Mouse (Mus musculus) liver, embryonic 16.5 days (tissue): ENCODE data around the gene Gm13276. TPM values are rescaled to one million over a fixed set of nuclear protein-coding genes. Genes with fewer than 3 reads are reported as not detected.
"Not testable (repeated sequence)": the region's sequence is repeated elsewhere in the genome, so short reads cannot be mapped to it uniquely, and the experiment has no call there.

Experiments used
- ATAC-seq: fragments of 200-750 bp; cut with Nextera tagmentation; 2 replicates; pipeline ENCODE4 v1.8.0; 2017; ENCODE audit warnings: low read depth, mild to moderate bottlenecking, moderate number of reproducible peaks, moderate library complexity
- H3K27ac ChIP-seq: fragments of 300-500 bp; sonication (generic); 2 replicates; pipeline ENCODE4 v1.5.1; 2014; ENCODE audit warnings: mild to moderate bottlenecking, low read length
- H3K27me3 ChIP-seq: fragments of 300-500 bp; sonication (generic); 2 replicates; pipeline ENCODE4 v1.6.1; 2014; ENCODE audit warnings: low read depth, low read length, mixed read lengths; ENCODE audit not compliant: control insufficient read depth, insufficient read depth
- H3K36me3 ChIP-seq: fragments of 300-500 bp; sonication (generic); 2 replicates; pipeline ENCODE4 v1.6.1; 2014; ENCODE audit warnings: mild to moderate bottlenecking; ENCODE audit not compliant: control insufficient read depth, insufficient read depth
- H3K4me1 ChIP-seq: fragments of 300-500 bp; sonication (generic); 2 replicates; pipeline ENCODE4 v1.6.1; 2014; ENCODE audit warnings: low read depth, low read length, mixed read lengths; ENCODE audit not compliant: control insufficient read depth
- H3K4me2 ChIP-seq: fragments of 300-500 bp; sonication (generic); 2 replicates; pipeline ENCODE4 v1.6.1; 2014; ENCODE audit warnings: low read depth, low read length, mixed read lengths
- H3K4me3 ChIP-seq: fragments of 300-500 bp; sonication (generic); 2 replicates; pipeline ENCODE4 v1.5.1; 2014; ENCODE audit warnings: low read depth, mild to moderate bottlenecking, low read length
- H3K9ac ChIP-seq: fragments of 300-500 bp; sonication (generic); 2 replicates; pipeline ENCODE4 v1.6.1; 2014; ENCODE audit warnings: low read depth, low read length
- H3K9me3 ChIP-seq: fragments of 300-500 bp; sonication (generic); replicated peaks from 2 replicates; pipeline ENCODE4 v1.6.1; 2016; ENCODE audit warnings: low read length; ENCODE audit not compliant: control insufficient read depth
- WGBS: fragments of 180-500 bp; shearing (Covaris S2); extraction: QIAGEN DNeasy Blood & Tissue Kit; methylation state at CpG from one replicate; pipeline ENCODE4 v1.1.7; 2014; ENCODE audit not compliant: insufficient replicate concordance; 5-methylcytosine and 5-hydroxymethylcytosine counted together
- polyA plus RNA-seq: library from polyadenylated mRNA; unstranded; fragments of >200 nt; fragmentation: Nextera tagmentation; extraction: Ambion mirVana; gene quantifications from 2 replicates; pipeline ENCODE4 v1.2.1, GENCODE M21; 2015

The Gm13276 gene
- polyA plus RNA-seq = not detected in 2 replicates

DNA sequence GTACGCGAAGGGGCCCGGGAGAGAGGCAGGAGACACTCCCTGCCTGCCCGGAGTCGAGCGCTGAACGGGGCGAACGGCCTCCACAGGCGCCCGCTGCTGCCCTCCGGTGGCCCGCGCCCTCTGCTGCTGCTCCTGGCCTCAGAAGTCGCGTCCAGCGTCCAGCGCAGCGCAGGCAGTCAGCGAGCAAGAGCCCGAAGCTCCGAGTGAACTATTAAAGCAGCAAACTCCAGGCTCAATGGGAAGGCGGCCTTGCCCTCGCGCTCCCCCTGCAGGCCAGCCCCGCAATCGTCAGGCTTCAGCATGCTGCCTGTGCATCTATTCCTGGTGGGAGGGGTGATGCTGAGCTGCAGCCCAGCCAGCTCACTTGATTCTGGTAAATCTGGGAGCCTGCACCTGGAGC, at the start of gene Gm13276:
Gene Gm13276, plus strand, starts transcription at position 301 of the 400 bp plus-strand sequence.
- not testable (repeated sequence) for H3K4me3 ChIP-seq, H3K4me2 ChIP-seq, H3K36me3 ChIP-seq, H3K27me3 ChIP-seq, H3K9me3 ChIP-seq, H3K27ac ChIP-seq, H3K4me1 ChIP-seq, H3K9ac ChIP-seq, ATAC-seq
- no CpG with 5 or more reads among the region's 27 CpGs for WGBS

GRCm38 (mm10) chr4:88738480-88738879, 47.0 kb upstream of the Gm13276 start:
- Histone ChIP-seq H3K9ac (no peak overlapping the region), H3K36me3 (no peaks in the 10 kb centered on the region), H3K27ac (no peak overlapping the region), H3K4me2 (no peak overlapping the region), H3K9me3 (no peaks in the 10 kb centered on the region), H3K27me3 (0 out of 2 replicates have a peak, but pooled peaks cover 2% of the 10 kb centered on the region), H3K4me3 (no peak overlapping the region), H3K4me1 (no peaks in the 10 kb centered on the region)
- 0% methylated on average over 2 of the region's 2 CpGs for WGBS
- ATAC-seq = no peak

DNA sequence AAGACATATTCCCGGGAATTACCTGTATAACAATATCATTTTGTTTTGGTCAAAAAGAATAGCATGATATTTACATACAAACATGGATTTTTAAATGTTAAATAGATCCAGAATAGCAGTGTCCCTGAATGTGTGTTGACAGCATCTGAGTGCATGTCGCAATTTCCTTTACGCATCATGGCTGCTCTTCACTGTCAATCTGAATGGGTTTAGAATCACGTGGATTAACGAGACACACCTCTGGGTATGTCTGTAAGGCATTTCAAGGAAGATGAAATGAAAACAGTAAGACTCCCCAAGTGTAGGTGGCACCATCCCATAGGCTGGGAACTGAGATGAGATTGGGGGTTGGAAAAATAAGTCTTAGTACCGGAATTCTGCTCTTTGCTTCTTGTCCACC, 46.5 kb upstream of the Gm13276 start:
- Histone ChIP-seq H3K9ac (no peak overlapping the region), H3K4me3 (no peak overlapping the region), H3K9me3 (no peaks in the 10 kb centered on the region), H3K27ac (no peak overlapping the region), H3K27me3 (0 out of 2 replicates have a peak, but pooled peaks cover 2% of the 10 kb centered on the region), H3K4me1 (no peaks in the 10 kb centered on the region), H3K36me3 (no peaks in the 10 kb centered on the region), H3K4me2 (no peak overlapping the region)
- 62% methylated on average over 6 of the region's 6 CpGs for WGBS
- no peak for ATAC-seq

DNA sequence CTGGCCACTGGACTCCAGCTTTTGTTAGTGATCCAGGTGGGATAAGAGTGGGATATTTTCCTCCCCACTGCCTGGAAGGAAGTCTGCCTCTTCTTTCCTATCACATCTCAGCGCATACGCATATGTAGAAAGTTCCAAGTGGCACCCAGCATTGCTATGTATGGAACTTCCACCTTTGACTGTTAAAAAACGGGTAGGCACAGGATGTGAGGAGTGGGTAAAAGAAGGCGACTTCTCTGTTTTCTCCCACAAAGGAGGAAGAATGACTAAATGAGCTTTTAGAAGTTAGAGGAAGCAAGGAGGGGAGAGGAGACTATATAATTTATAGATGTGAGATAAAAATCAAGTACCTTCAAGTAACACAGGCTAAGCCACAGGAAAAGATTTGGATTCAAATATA, 44.1 kb upstream of the Gm13276 start:
- Histone ChIP-seq H3K36me3 (no peaks in the 10 kb centered on the region), H3K4me3 (no peak overlapping the region), H3K27me3 (0 out of 2 replicates have a peak, but pooled peaks cover 1% of the 10 kb centered on the region), H3K9me3 (no peaks in the 10 kb centered on the region), H3K9ac (no peak overlapping the region), H3K4me1 (no peaks in the 10 kb centered on the region), H3K4me2 (no peak overlapping the region), H3K27ac (no peak overlapping the region)
- no peak for ATAC-seq
- 27% methylated on average over 4 of the region's 4 CpGs for WGBS

DNA sequence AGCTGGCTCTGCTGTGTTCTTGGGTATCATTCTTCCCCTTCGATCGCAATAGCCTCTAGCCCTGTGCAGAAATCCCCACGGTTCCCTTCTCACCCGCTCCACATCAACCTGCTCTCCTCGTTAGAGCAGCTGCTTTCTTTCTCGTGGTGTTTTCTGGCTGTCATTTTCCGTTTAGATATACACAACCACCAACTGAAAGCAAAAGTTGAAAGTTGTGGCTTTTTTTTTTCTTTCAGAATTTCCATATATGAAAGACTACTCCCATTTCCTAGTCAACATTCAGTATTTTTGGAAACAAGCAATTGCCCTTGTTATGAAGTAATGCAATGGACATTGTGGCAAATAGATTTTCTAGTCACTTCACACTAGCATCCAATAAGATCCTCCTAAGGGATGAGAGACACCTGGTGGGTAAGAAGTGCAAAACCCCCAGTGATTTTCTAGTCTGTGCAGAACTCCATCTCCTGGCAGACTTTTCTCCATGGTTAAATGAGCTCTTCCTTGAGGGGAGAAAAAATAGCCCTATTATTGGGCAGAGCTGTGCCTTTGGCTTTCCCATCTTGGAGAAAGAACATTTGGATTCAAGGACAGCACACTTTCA, 42.6 kb upstream of the Gm13276 start:
- Histone ChIP-seq H3K9me3 (no peaks in the 10 kb centered on the region), H3K9ac (no peak overlapping the region), H3K36me3 (no peaks in the 10 kb centered on the region), H3K27ac (no peak overlapping the region), H3K4me2 (no peak overlapping the region), H3K4me3 (no peak overlapping the region), H3K4me1 (no peaks in the 10 kb centered on the region), H3K27me3 (no peaks in the 10 kb centered on the region)
- 42% methylated on average over 7 of the region's 7 CpGs for WGBS
- no peak for ATAC-seq

- H3K27ac ChIP-seq = no peak overlapping the region
- no peaks in the 10 kb centered on the region for H3K9me3 ChIP-seq
- H3K4me3 ChIP-seq = no peak overlapping the region
- 36% methylated on average over 3 of the region's 3 CpGs for WGBS
- no peaks in the 10 kb centered on the region for H3K4me1 ChIP-seq
- H3K9ac ChIP-seq = no peak overlapping the region
- no peak overlapping the region for H3K4me2 ChIP-seq
- no peaks in the 10 kb centered on the region for H3K36me3 ChIP-seq
- no peaks in the 10 kb centered on the region for H3K27me3 ChIP-seq
- no peak for ATAC-seq
Measured at GRCm38 (mm10) chr4:88744207-88744606, 41.3 kb upstream of the Gm13276 start.

DNA sequence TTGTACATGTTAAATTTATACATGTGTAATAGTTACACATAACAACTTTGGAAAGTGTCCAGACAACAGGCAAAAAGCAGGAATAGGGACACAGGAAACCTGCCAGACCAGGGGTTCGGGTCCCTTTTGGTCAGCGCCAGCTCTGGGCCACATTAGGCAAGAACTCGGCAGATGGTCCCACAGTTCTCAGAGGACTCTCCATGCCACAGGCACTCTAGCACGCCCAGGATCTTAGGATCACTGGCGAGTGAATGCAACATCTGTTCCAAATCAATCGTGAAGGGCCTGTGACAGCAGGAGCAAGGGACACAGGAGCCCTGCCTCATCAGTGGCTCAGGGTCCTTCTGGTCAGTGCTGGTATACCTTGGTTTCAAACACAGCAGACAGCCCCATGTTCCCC, 35.6 kb upstream of the Gm13276 start:
- no peaks in the 10 kb centered on the region for H3K27me3 ChIP-seq
- H3K36me3 ChIP-seq = no peaks in the 10 kb centered on the region
- ATAC-seq = no peak
- no peak overlapping the region for H3K9ac ChIP-seq
- 51% methylated on average over 6 of the region's 6 CpGs for WGBS
- H3K4me1 ChIP-seq = no peaks in the 10 kb centered on the region
- no peak overlapping the region for H3K4me2 ChIP-seq
- no peak overlapping the region for H3K4me3 ChIP-seq
- H3K27ac ChIP-seq = no peak overlapping the region
- no peaks in the 10 kb centered on the region for H3K9me3 ChIP-seq

- not testable (repeated sequence) for H3K4me1 ChIP-seq, H3K36me3 ChIP-seq, H3K27ac ChIP-seq, H3K4me2 ChIP-seq, H3K9ac ChIP-seq, H3K4me3 ChIP-seq, ATAC-seq, H3K9me3 ChIP-seq, H3K27me3 ChIP-seq
- 67% methylated on average over 14 of the region's 15 CpGs for WGBS
Measured at GRCm38 (mm10) chr4:88754818-88755340, 30.6 kb upstream of the Gm13276 start, which contains the start of gene Gm13271. Gene Gm13271 (plus strand): TSS chr4:88754868.

- ATAC-seq = not testable (repeated sequence)
- peak overlapping the region; percentile 65 for H3K9ac ChIP-seq
Measured at GRCm38 (mm10) chr4:88756581-88757513, 28.7 kb upstream of the Gm13276 start.

More at GRCm38 (mm10) chr4:88756581-88757513, 28.7 kb upstream of the Gm13276 start:
- H3K36me3 ChIP-seq, H3K4me1 ChIP-seq, H3K9me3 ChIP-seq, H3K27me3 ChIP-seq: not testable (repeated sequence)
- Histone ChIP-seq H3K27ac (peak overlapping the region; percentile 84), H3K4me3 (peak overlapping the region; percentile 66), H3K4me2 (peak overlapping the region; percentile 84)
- 10% methylated on average over 28 of the region's 31 CpGs for WGBS
